Comparison of ENCODE assay signal across 30 mouse cellular contexts in genomic region chr12:85752116-85752515, GRCm38 (mm10). TPM values are rescaled to one million over a fixed set of nuclear protein-coding genes. Genes with fewer than 3 reads are reported as not detected.
DNase-seq lines count a peak whose midpoint lies in the region; ATAC-seq and TF ChIP-seq lines count a peak whose summit lies in the region.
"Had no signal": no experiment of that assay in that cellular context is flagged by ENCODE, and none has a peak within 500 bp of the region (broad histone marks: within the 10 kb centered on the region; RNA-seq: fewer than 3 reads in every experiment).

No protein-coding gene starts in this region.

- H3K9ac ChIP-seq in liver, embryonic 13.5 days: no peak overlapping the region
- H3K9ac ChIP-seq in liver, postnatal 0 days (replicated peaks): no peak overlapping the region
- H3K9ac ChIP-seq in midbrain, embryonic 14.5 days (replicated peaks; ENCODE audit: low read length): no peak overlapping the region
- H3K9ac ChIP-seq: embryonic facial prominence, embryonic 12.5 days; embryonic facial prominence, embryonic 15.5 days; forebrain, postnatal 0 days; heart, embryonic 12.5 days; heart, embryonic 15.5 days; hindbrain, embryonic 13.5 days had no signal

- ATAC-seq in liver, embryonic 13.5 days (ENCODE audit: low read depth): 0 out of 2 replicates have a peak, but pooled peaks have one; percentile 24
- peak; percentile 69 for ATAC-seq in liver, postnatal 0 days
- no peak for ATAC-seq in midbrain, embryonic 14.5 days (ENCODE audit: low FRiP score, low TSS enrichment)
- ATAC-seq: forebrain, embryonic 14.5 days; forebrain, postnatal 0 days; Patski had no signal

- H3K27ac ChIP-seq in kidney, adult 2 months (ENCODE audit: insufficient read depth, low read depth, low read length): no peak overlapping the region
- H3K27ac ChIP-seq in liver, embryonic 13.5 days: no peak overlapping the region
- peak overlapping the region; percentile 62; the same call in 1 of the 2 replicates for H3K27ac ChIP-seq in liver, postnatal 0 days (ENCODE audit: low read depth)
- no peak overlapping the region for H3K27ac ChIP-seq in midbrain, embryonic 14.5 days (replicated peaks; ENCODE audit: low read depth, low read length)
- H3K27ac ChIP-seq: embryonic facial prominence, embryonic 12.5 days; embryonic facial prominence, embryonic 15.5 days; gastrocnemius, adult 2 months; heart, embryonic 15.5 days; hindbrain, embryonic 10.5 days; hindbrain, embryonic 13.5 days had no signal

- no peak overlapping the region for H3K4me2 ChIP-seq in liver, embryonic 13.5 days
- H3K4me2 ChIP-seq in liver, postnatal 0 days (ENCODE audit: low read depth, low read length): no peak overlapping the region
- H3K4me2 ChIP-seq in midbrain, embryonic 14.5 days (ENCODE audit: low read length): no peak overlapping the region
- H3K4me2 ChIP-seq: embryonic facial prominence, embryonic 12.5 days; embryonic facial prominence, embryonic 15.5 days; heart, embryonic 12.5 days; heart, embryonic 15.5 days; hindbrain, embryonic 13.5 days had no signal

- H3K4me1 ChIP-seq in kidney, adult 2 months (ENCODE audit: control insufficient read depth, insufficient read depth, low read length): peaks cover 4% of the 10 kb centered on the region
- H3K4me1 ChIP-seq in liver, embryonic 13.5 days (replicated peaks): no peaks in the 10 kb centered on the region; the same call in 1 of the 2 replicates
- 0 out of 2 replicates have a peak, but pooled peaks cover 2% of the 10 kb centered on the region for H3K4me1 ChIP-seq in liver, postnatal 0 days (ENCODE audit: insufficient read depth)
- no peaks in the 10 kb centered on the region for H3K4me1 ChIP-seq in midbrain, embryonic 14.5 days (ENCODE audit: control insufficient read depth, insufficient read depth, low read length)
- H3K4me1 ChIP-seq: embryonic facial prominence, embryonic 12.5 days; embryonic facial prominence, embryonic 15.5 days; hindbrain, embryonic 13.5 days had no signal

- H3K36me3 ChIP-seq in kidney, adult 2 months (ENCODE audit: control insufficient read depth, insufficient read depth, low read length): no peaks in the 10 kb centered on the region
- H3K36me3 ChIP-seq in liver, embryonic 13.5 days: no peaks in the 10 kb centered on the region
- no peaks in the 10 kb centered on the region for H3K36me3 ChIP-seq in liver, postnatal 0 days (replicated peaks; ENCODE audit: insufficient read depth, low read length)
- H3K36me3 ChIP-seq in midbrain, embryonic 14.5 days (ENCODE audit: control insufficient read depth, insufficient read depth, low read length): no peaks in the 10 kb centered on the region
- H3K36me3 ChIP-seq: embryonic facial prominence, embryonic 12.5 days; embryonic facial prominence, embryonic 15.5 days; G1E; heart, embryonic 12.5 days; heart, embryonic 15.5 days; hindbrain, embryonic 10.5 days; hindbrain, embryonic 13.5 days had no signal

- no peak for TF ChIP-seq EP300 in liver, postnatal 0 days (IDR thresholded peaks at IDR 0.05; ENCODE audit: low read depth)

- no peak for TF ChIP-seq POLR2A in kidney, adult 2 months (IDR thresholded peaks at IDR 0.05; ENCODE audit: low read depth, low read length)

- DNase-seq in kidney, adult 2 months: peak; percentile 87
- DNase-seq in kidney, postnatal 4 days: no peak
- DNase-seq in kidney, postnatal 25 days: peak; percentile 25 to 43
- no peak for DNase-seq in kidney, adult 18-20 months
- no peak for DNase-seq in liver, embryonic 13.5 days
- DNase-seq in liver: no peak
- DNase-seq in liver, postnatal 0 days: no peak
- DNase-seq in midbrain, embryonic 14.5 days: no peak
- DNase-seq: adrenal gland, postnatal 10 days; adrenal gland, postnatal 36 days; B cell, adult 2 months; cerebellum, adult 18-20 months; cerebellum, adult 9-10 months; cerebellum, postnatal 14 days; forebrain, postnatal 0 days; gastrocnemius, adult 2 months; gastrocnemius, postnatal 14 days; heart, adult 11 months; heart, postnatal 10 days; heart, postnatal 36 days had no signal

- TF ChIP-seq CTCF in kidney, adult 2 months (conservative IDR thresholded peaks at IDR 0.05; ENCODE audit: insufficient read depth, insufficient read length, low read depth, low read length): no peak
- TF ChIP-seq CTCF in liver, postnatal 0 days (IDR thresholded peaks at IDR 0.05; ENCODE audit: low read depth): no peak

- WGBS in kidney, adult 2 months: 51% methylated on average over 6 of the region's 6 CpGs
- WGBS in liver, embryonic 13.5 days (ENCODE audit: insufficient replicate concordance): 60% methylated on average over 6 of the region's 6 CpGs
- 51% methylated on average over 6 of the region's 6 CpGs for WGBS in liver, postnatal 0 days (ENCODE audit: insufficient replicate concordance)
- WGBS in midbrain, embryonic 14.5 days: 94% methylated on average over 6 of the region's 6 CpGs

- no peaks in the 10 kb centered on the region for H3K9me3 ChIP-seq in liver, embryonic 13.5 days (replicated peaks)
- no peaks in the 10 kb centered on the region for H3K9me3 ChIP-seq in liver, postnatal 0 days (ENCODE audit: low read length)
- H3K9me3 ChIP-seq in midbrain, embryonic 14.5 days (ENCODE audit: control insufficient read depth, low read length): no peaks in the 10 kb centered on the region
- H3K9me3 ChIP-seq: embryonic facial prominence, embryonic 12.5 days; embryonic facial prominence, embryonic 15.5 days; G1E; heart, embryonic 12.5 days; heart, embryonic 15.5 days; hindbrain, embryonic 10.5 days; hindbrain, embryonic 13.5 days had no signal

- no peaks in the 10 kb centered on the region for H3K27me3 ChIP-seq in kidney, adult 2 months (replicated peaks; ENCODE audit: control insufficient read depth, insufficient read depth, low read length)
- H3K27me3 ChIP-seq in liver, embryonic 13.5 days: peaks cover 9% of the 10 kb centered on the region
- H3K27me3 ChIP-seq in liver, postnatal 0 days (ENCODE audit: insufficient read depth, low read length): no peaks in the 10 kb centered on the region
- H3K27me3 ChIP-seq in midbrain, embryonic 14.5 days (ENCODE audit: control insufficient read depth, insufficient read depth, low read length): peaks cover 3% of the 10 kb centered on the region
- H3K27me3 ChIP-seq: CH12.LX, Patski had no signal

- no peak overlapping the region for H3K4me3 ChIP-seq in kidney, adult 2 months (ENCODE audit: insufficient read depth, low read depth, low read length)
- no peak overlapping the region for H3K4me3 ChIP-seq in liver, embryonic 13.5 days (replicated peaks)
- no peak overlapping the region for H3K4me3 ChIP-seq in liver, postnatal 0 days (ENCODE audit: low read depth, low read length)
- no peak overlapping the region for H3K4me3 ChIP-seq in midbrain, embryonic 14.5 days (replicated peaks; ENCODE audit: low read depth, low read length)
- H3K4me3 ChIP-seq: embryonic facial prominence, embryonic 12.5 days; embryonic facial prominence, embryonic 15.5 days; gastrocnemius, adult 2 months; heart, embryonic 12.5 days; heart, embryonic 15.5 days; hindbrain, embryonic 10.5 days; hindbrain, embryonic 13.5 days had no signal

RNA-seq across cellular contexts. Expression of gene Flvcr2, which starts 5.8 kb away (rescaled TPM):
- polyA plus RNA-seq in kidney, adult 2 months (2012; rRNA removed): 23.1 and 35.1 TPM in 2 replicates
- 3.8 and 5.4 TPM in 2 replicates for polyA plus RNA-seq in liver, embryonic 13.5 days (2015; fragmentation: Nextera tagmentation; extraction: Ambion mirVana)
- 5.9 and 6.6 TPM in 2 replicates for polyA plus RNA-seq in liver, postnatal 0 days (2015; fragmentation: Nextera tagmentation; extraction: Ambion mirVana)
- 2.9 and 4.5 TPM in 2 replicates for polyA plus RNA-seq in midbrain, embryonic 14.5 days (2014; fragmentation: Nextera tagmentation; extraction: Ambion mirVana)
- polyA plus RNA-seq: G1E had no signal

Comparison
In these comparisons a context has a peak if more than half of its experiments do, and no peak if none do; other contexts are left out.
1. DNase-seq: peak in kidney, adult 2 months (single experiment) and kidney, postnatal 25 days (2 of 2); none in kidney, postnatal 4 days (0 of 2), kidney, adult 18-20 months (single experiment), liver, embryonic 13.5 days (single experiment), liver (single experiment), liver, postnatal 0 days (single experiment) and midbrain, embryonic 14.5 days (single experiment).